Mouse (Mus musculus) lung, adult 2 months (tissue): ENCODE measurements at regions not wholly inside any gene's neighbourhood (a gene's known extent, or its start where the extent isn't known, plus 50 kb on each side); places are given as distances from the start of the nearest gene placed in this dataset.

ENCODE experiments used
- CTCF ChIP-seq: fragments of 200-500 bp; IDR thresholded peaks from 2 replicates; pipeline ENCODE4 v1.5.1; 2011; ENCODE audit warnings: mild to moderate bottlenecking, low read length, control low read depth; ENCODE audit not compliant: insufficient read depth
- POLR2A ChIP-seq: fragments of 200-500 bp; IDR thresholded peaks from 2 replicates; pipeline ENCODE4 v1.6.1; 2011; ENCODE audit warnings: low read depth, mild to moderate bottlenecking, control low read depth, low read length, borderline replicate concordance; ENCODE audit errors: extremely low read depth

DNA sequence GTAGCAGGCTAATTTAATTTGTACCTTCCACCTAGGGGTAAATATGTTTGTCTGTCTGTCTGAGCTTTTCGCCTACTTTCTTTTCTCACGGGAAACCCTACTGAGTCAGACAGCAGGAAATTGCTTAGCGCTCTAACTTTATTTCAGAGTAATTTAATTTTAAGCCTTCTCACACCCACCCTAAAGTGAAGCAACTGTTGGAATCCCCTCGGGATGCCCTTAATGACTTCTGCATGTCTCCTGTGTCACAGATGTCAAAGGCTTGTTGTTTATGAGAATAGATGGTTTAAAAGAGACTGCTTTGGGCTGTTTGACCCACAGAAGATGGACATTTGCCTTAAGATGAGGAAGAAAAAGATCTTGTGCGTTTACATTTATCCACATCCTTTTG lies 738.8 kb upstream of the Nr2f1 start:
- TF ChIP-seq POLR2A (no peak), CTCF (no peak)
